Mouse (Mus musculus) frontal cortex, adult (tissue): Measurements from ENCODE around the gene Ninj1.
A peak's percentile ranks its signal among the peaks of the same experiment; 100 is the strongest.

Source experiments
- ATAC-seq: cut with Nextera tagmentation; 2 replicates; pipeline ENCODE4 v1.9.2; 2017; ENCODE audit warnings: mild to moderate bottlenecking, moderate library complexity, mixed read lengths; ENCODE audit not compliant: low TSS enrichment

Gene Ninj1

GRCm38 (mm10) chr13:49171729-49172128 lies 15.6 kb upstream of the Ninj1 start:
- peak; percentile 14; the same call in 1 of the 2 replicates for ATAC-seq

DNA sequence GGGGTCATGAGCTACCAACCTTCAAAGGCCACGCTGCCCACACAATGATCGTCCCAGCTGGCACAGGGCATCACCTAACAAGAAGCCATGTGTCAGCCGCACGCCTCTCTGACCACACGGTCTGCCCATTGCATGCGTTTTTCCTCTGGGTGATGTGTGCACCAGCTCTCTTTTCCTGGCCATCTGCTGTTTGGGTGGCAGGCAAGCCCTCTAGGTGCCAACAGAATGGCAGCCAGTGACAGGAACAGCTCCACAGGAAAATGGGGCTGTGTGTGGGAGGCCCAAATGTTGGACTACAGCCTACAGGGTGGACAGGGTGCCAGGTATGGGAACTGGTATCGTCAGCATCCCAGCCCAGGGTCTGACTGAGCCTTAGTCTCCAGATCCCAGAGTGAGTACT lies 14.9 kb upstream of the Ninj1 start:
- ATAC-seq: peak; percentile 65

GRCm38 (mm10) chr13:49172971-49173596 lies 14.2 kb upstream of the Ninj1 start:
- ATAC-seq: peak; percentile 56

GRCm38 (mm10) chr13:49175509-49175908 lies 11.8 kb upstream of the Ninj1 start:
- ATAC-seq: no peak

DNA sequence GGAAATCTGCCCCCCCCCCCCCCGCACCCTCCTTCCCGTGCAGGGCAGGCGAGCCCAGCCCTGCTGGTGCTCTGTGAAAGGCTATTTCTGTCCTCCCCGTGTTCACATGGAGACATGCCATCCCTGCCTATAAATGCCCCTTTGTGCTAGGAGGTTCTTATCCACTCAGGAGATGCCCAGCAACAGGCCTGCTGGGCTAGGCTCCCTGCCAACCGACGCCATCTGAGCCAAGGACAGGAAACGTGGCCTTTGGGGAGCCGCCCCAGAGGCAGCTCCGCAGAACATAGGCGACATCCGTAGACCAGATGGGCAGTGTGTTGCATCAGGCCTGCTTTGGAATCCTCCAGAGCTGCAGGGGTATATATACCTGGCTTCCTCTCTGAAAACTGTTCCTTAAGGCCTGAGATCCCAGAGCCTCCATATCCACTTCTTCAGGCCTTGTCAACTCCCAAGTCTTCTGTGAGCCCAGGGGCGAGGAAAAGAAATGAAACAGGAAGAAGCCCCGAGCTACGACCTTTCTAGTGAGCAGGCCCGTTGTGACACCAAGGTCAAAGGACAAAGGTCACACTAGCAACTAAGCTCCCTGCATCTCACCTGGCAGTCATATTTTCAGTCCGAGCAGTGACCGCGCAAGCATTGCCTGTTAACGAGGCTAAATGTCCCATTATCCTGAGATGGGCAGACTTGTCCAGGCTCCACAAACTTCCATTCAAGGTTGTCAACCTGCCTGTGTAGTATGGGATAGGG lies 8.3 kb upstream of the Ninj1 start:
- ATAC-seq: peak; percentile 53

- no peak for ATAC-seq
Measured at GRCm38 (mm10) chr13:49180274-49180673, 7.0 kb upstream of the Ninj1 start.

GRCm38 (mm10) chr13:49180691-49181090 lies 6.6 kb upstream of the Ninj1 start:
- no peak for ATAC-seq

GRCm38 (mm10) chr13:49181411-49181984 lies 5.8 kb upstream of the Ninj1 start:
- no peak for ATAC-seq

- ATAC-seq: no peak
Measured at GRCm38 (mm10) chr13:49183161-49183560, 4.1 kb upstream of the Ninj1 start.

- ATAC-seq: no peak
Measured at GRCm38 (mm10) chr13:49183646-49184045, 3.6 kb upstream of the Ninj1 start.

DNA sequence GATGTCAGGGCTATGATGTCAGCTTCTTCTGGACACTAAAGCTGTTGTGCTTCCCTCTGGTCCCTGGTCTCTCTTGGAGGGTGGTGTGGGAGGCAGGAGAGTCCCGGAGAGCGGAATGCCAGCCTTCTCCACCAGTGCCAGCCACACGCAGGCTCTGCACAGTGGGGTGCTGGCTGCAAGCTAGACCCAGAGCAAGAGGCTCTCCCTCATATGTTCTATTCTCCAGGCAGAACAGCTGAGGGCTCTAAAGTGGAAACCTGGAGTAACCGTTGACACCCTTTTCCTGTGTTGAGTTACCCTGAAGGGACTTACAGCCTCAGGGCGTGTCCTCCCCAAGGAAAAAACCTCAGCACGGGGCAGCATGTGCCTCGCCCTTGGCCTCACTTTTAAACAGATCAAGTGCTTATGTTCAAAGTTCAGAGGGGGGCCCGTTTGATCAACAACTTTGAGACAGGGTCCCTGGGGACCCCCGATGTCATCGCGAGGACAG lies 442 bp upstream of the Ninj1 start:
- no peak; the same call in 1 of the 2 replicates for ATAC-seq

- no peak for ATAC-seq
Measured at GRCm38 (mm10) chr13:49188219-49188965, 1.1 kb downstream of the Ninj1 start.

GRCm38 (mm10) chr13:49188966-49189360 lies 1.7 kb downstream of the Ninj1 start:
- ATAC-seq: no peak

DNA sequence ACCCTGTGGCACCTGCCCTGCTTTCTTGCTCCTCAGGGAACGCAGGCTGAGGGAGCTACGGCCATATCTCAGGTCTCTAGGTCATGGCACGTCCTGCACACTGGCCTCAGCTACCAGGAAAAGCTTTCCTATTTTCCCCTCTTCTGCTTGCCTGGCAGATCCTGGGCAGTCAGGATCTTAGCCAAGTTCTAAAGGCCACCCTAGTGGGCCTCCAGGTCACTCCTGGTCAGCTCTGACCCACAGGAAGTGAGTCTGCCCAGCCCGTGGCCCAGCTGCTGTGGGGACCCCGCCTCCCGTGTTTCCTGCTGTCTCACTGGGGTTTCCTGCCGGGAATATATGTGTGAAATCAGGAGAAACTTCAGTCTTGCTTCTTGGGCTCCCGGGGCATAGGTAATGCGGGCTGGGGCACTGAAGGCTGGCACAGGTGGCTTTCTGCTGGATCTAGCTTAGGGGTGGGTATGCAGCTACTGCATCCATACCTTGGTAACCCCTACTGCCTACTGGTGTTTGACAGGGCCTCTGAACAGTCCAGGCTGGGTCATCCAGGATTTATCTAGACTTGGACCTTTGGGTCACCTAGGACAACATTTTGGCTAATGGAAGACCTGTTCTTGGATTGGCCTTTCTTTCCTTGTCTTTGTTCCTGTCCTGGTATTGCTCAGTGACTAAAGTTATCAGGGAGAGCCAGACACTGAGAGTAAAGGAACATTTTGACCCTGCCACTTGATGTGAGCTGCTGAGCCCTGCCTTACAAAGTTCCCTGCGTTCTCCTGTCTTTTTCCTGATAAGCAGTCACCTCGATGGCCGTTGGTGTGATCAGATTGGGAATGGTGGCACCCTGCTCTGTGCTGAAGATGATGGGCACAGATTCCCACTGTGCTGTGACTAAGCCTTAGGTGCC lies 2.9 kb downstream of the Ninj1 start:
- ATAC-seq: no peak

DNA sequence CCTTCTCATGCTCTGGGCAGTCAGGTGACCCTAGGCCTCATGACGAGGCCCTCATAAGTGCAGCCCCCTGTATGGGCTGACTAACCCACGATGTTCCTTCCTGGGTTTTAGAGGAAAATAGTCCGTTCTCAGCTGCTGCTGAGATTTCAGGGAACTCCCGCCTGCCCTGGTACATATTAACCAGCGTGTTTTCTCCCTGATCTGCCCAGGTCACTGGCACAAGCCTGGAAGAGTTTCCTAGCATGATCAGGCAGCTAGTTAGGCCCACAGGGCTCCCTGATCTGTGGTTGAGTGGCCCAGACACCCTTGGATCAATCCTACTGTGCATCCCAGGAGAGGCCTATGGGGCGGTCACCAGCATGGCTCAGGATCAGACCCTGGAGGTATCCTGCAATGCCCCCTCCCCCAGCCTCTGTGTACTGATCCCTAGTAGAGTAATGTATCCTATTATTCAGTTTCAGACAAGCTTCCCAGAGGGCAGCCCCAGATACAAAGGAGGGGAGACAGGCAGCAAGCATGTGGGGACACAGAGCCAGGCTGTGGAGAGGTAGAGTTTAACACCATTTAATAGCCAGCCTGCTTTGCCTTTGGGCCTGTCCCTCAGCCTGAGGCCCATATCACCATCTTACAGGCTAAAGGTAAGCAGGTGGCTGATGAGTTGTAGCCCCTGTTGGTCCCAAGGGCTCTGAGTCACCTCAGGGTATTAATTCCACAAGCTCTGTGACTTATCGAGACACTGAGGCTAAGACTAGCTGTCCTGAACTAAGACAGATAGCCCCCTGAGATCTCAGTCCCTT lies 3.8 kb downstream of the Ninj1 start:
- ATAC-seq: no peak

DNA sequence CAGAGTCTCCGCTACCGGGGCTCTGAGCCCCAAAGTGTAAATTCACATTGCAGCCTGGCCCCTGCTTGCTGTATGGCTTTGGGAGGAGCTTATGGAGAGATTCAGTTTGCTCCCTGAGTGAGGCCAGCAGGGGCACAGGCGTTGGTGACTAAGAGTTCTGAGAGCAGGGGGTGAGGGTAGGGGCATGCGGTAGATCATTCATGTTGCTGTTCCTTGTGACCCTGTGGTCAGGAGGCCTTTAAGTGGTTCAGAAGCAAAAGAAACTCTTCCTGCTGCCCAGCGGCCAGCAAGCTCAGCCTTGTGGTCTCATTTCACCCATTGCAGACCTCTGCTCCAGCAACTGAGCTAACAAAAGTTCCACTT lies 4.4 kb downstream of the Ninj1 start:
- ATAC-seq: no peak

GRCm38 (mm10) chr13:49192156-49192855 lies 5.0 kb downstream of the Ninj1 start:
- ATAC-seq: no peak

GRCm38 (mm10) chr13:49193650-49194049 lies 6.4 kb downstream of the Ninj1 start:
- no peak for ATAC-seq

- ATAC-seq: no peak
Measured at GRCm38 (mm10) chr13:49194811-49195210, 7.5 kb downstream of the Ninj1 start.

- no peak for ATAC-seq
Measured at GRCm38 (mm10) chr13:49195651-49196050, 8.4 kb downstream of the Ninj1 start.
